Mouse (Mus musculus) cerebellum, adult 9-11 months (tissue): ENCODE measurements around the gene Gpc6.

Experiments
- DNase-seq: peaks from one replicate; pipeline ENCODE4 v3.0.0; 2022

Gpc6 gene

DNA sequence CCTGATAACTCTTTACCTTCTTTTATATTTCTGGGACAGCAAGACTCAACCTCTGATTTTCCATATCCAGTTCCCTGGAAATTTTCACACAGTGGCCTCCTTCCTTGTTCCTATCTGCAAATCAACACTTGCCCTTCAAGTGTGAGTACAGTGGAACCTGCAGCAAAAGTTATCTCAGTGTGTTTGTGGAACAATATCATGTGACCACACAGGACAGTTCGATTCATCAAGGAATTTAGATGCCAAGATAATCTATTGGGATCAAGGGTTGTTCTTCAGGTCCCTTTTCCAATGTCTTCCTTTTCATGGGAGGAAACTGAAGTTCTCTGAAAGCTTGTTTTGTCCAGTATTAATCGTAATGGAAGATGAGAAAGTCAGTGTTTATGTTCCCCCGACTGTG lies 891.6 kb downstream of the Gpc6 start:
- no peak for DNase-seq

DNA sequence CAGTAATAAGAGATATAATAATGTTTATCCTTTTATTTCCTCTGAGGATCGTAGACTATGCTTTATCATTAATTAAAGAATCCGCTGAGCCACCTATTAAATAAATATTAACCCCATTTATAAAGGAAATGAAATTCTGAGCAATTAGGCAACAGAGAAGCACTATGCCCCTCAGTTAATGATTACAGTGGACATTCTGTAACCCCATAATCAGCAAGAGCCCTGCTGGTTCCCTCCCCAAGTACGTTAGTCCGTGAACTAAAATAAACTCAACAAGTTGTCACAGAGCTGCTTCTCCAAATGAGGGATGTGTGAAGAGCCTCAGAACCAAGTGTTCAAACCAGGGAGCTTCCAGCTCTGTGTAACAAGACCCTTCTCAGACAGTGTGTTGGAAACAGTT lies 892.1 kb downstream of the Gpc6 start:
- no peak for DNase-seq

DNA sequence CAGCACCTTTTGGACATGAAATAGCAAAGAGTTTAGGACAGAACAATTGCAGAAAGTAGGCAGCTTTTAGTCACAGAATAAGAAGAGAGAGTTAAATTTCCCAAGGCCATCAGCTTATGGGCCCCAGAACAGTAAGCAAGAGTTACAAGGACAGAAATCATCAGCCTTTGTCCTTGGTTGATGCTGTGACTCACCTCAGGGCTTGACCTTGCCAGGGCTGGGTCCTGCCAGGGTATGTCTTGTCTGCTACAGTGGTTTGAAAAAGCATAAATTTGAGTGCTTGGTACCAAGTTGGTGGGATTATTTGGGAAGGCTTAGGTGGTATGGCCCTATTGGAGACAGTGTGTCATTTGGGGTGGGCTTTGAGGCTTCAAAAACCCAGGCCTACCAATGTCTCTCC lies 899.4 kb downstream of the Gpc6 start:
- DNase-seq = no peak

DNA sequence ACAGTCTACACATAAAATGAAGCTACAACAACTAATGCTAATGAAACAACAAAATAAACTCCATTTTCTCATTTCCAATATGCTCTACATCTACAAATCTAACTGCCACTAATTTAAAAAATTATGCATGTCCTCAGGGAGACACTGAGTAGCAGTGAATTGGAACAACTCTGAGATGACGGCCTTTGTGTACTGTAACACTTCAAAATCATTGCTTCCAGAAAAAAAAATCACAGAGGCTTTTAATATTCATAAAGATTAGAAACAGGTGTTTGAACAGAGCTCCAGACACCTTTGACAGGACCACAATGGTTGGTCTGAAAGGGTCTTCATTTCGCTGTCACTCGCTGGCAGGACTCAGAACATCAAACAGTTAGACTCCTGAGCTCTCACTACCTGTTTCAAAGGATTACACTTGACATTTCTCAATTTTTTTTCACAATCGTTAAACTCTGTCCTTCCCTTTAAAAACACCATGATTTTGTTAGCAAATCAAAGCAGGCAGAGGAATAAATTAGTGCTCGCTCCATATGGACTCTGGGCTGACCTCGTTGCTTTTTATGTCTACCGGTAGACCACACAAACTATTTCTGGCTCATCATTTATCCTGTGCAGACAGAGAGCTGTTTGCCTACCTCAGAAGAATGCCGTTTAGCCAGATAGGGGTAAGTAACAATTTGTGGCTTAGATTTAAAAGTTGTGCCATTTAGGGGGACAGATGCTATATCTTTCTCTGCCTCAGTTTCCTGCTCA lies 901.4 kb downstream of the Gpc6 start:
- no peak for DNase-seq

DNA sequence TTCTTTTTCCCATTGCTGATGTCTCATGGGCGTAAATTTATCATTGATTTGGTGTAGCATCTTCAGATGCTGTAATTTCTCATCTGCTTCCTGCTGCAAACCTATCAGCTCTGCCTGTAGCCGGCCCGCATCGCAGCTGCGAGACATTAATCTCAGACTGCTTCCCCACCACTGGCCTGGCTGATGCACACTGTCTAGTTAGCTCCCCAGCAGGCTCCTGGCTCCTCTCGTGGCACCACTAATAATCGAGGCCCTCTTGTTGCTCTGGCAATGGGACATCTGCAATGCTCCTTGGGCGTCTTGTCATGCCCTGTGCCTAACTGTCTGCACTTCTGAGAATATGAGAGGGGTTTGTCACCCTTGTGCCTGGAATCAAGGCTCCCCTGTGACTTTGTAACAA lies 906.2 kb downstream of the Gpc6 start:
- no peak for DNase-seq

DNA sequence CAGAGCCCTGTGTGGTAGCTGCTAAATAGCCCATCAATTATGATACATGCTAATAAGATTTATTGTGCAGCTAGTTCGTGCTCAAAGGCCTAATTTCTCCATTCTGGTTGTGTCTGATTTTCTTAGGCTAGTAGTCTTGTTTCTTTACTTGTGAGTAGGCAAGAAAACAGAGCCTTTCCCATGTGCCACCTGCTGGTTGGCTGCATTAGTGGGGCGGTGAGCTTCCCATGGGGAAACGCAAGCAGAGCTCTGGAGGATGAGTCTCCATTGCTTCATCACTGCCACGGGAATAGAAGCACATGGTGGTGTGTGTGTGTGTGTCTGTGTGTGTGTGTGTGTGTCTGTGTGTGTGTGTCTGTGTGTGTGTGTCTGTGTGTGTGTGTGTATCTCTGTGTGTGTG lies 906.6 kb downstream of the Gpc6 start:
- no peak for DNase-seq

DNA sequence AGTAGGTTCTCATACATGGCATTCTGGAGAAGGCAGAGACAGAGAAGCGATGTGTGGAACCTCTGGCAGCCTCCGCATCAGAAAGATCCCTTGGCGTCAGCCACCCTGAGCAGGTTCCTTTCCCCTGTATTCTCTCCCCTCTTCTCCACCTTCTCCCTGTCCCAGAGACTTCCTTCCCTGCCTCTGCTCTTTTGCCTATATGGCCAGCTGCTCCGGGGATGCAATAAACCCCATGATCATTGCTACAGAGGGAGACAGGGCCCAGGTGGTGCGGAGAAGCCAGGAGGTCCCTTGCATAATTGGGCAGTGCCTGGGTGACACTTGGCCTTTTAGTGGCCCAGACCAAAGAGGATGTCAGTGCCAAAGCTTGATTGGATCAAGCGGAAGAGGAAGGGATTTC lies 910.4 kb downstream of the Gpc6 start:
- no peak for DNase-seq

DNA sequence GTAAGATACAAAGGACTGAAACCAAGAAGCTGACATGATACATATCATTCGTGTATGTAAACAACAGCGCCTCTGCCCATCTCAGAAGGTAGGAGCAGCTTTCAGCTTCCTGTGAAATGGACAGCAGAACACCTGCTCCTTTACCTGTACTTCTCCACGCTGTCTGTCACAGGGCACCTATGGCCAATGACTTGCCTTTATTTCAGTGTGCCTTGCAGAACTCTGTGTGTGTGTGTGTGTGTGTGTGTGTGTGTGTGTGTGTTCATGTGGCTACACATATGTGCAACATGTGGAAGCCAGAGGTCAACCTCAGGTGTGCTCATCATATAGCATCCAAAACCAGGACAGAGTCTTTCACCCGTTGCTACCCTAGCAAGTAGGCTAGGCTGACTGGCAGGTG lies 911.9 kb downstream of the Gpc6 start:
- no peak for DNase-seq

DNA sequence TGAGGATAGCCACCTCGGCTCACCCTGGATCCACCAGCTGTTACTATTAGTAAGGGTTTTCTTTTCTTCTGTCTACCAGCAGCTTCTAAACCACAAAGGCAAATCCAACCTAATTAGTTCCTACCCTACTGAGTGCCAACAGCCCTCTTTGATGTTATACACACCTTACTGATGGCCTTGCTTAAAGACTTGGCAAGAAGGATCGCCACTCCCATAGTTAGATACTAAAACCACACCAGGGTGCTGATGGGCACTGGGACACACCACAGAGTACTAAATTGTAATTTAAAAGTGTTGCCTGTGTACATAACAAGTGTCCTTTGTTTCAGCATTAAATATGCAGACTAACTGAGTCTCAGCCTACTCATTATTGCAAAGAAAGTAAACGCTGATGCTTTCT lies 912.6 kb downstream of the Gpc6 start:
- DNase-seq = no peak

DNA sequence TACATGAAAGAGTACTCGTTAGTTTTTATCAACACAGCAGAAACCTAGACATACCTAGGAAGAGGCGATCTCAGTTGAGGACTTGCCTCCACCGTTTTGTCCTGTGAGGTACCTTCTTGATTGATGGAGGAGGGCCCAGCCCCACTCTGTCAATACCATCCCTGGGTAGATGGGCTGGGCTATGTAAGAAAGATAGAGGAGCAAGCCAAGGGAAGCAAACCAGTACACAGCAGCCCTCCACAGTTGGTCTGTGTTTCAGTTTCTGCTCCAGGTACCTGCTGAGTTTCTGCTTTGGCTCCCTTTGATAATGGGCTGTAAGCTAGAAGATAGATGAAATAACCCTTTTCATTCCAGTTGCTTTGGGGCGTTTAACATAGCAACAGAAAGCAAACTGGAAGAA lies 916.1 kb downstream of the Gpc6 start:
- DNase-seq = no peak

DNA sequence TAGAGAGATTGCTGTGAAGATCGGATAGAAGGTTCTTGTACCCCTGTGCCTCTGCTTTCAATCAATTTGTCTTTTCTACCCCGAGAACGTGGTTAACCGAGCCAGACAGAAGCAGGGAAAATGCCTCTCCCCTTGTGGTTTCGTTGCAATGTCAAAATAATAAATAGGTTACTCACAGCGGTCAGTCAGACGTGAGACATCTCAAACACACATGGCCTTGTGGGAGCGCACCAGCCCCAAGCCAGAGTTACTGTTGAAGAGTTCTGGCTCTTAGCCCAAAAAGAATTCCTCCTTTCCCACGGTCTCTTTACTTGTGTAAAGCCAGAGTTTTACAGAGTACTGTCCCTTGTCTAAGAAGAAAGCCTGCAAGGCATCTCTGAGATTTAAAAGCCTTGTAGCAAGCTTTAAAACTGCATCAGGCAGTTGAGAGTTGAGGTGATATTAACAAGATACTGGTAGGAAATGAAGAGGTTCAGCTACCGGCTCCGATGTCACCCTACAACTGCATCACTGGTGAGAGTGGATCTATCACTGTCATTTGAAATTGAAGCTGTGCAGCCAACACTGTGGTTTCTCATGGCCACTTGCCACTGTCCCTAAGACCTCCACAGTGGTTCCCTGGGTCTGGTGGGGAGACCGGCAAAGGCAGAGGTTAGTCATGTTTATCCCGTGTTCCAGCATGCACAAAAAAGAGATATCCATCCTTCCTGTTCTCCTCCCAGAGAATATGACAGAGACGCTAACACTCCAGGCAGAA lies 916.9 kb downstream of the Gpc6 start:
- DNase-seq = no peak

DNA sequence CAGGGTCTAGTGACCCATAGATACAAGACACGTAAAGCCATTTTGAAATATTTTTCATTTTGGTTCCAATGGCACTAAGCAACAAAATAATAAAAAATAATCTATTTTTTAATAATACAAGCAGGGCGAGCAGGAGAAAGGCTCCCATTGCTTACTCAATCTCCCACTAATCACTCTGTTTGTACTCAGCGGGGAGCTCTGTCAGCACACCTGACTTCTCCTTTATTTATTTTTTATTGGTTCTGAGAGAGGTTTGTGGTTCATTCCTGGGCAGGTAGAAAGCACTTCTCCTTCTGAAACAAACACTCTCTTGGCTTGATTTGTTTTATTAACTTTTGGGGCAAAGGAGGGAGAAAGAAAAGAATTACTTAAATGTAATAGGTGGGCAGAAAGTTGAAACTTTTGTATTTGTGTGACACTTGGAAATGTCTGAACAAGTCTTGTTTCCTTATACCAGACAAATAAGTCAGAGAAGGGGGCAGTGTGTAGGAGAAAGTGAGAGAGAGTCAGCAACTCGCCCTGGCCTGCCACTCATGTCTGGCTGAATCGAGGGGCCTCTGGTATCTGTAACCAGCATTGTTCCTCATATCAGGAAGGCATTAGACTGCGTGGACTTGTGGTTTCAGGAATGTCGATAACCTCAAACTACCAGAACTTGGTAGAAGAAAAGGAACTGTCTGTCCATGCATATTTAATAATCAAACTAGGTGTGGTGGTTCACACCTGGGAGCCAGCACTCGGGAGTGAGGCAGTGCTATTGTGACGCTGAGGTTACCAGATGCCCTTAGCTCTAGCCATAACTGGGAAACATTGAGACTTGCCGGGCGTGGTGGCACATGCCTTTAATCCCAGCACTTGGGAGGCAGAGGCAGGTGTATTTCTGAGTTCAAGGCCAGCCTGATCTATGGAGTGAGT lies 924.7 kb downstream of the Gpc6 start:
- DNase-seq = no peak

DNA sequence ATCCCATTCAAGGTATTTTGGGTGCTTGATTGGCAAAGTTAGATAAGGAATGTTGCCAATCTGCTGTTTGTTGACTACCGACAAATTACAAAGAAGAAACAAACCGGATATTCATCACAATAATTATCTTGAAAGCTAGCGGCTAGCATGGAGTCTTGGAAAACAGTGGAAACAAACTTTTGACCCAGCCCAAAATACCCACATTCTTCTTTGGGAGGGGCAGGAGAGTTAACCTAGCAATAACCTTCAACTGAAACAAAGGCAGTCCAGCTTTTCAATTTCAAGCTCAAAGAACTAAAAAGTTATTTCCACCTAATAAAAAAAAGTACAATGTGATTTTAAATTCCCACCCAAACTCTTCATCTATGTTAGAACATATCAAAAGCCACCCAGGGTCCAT lies 927.2 kb downstream of the Gpc6 start:
- no peak for DNase-seq

DNA sequence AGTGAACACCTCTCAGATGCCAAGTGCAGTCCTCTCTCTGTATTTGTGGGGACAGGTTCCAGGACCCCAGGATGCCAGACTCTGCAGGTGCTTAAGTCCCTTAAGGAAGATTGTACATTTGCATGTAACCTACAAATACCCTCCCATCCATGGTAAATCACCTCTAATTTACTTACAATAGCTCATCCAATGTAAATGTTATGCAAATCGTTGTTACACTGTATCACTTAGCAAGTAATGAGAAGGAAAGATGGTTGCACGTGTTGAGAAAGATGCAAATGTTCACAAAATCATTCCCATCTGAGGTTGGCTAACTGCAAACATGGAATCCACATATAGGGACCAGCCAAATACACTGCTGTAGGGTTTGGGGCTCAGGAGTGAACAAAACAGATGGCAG lies 927.7 kb downstream of the Gpc6 start:
- DNase-seq = no peak

DNA sequence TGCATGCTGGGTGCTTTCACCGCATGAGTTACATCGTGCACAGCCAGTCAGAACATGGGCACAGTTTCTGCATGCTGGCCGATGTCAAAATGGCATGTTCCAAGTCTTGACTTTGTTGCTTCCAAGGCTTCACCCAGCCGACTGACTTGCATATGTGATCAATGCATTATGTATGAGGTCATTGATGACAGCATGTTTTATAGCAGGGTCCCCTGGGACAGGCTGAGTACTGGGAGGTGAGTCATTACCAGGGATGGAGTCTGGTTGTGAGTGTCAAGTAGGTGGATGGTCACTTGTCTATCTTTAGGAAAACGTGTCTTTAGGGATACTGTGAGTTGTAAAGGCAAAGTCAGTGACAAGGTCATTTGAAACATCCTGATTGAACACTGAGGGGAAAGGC lies 929.4 kb downstream of the Gpc6 start:
- no peak for DNase-seq

DNA sequence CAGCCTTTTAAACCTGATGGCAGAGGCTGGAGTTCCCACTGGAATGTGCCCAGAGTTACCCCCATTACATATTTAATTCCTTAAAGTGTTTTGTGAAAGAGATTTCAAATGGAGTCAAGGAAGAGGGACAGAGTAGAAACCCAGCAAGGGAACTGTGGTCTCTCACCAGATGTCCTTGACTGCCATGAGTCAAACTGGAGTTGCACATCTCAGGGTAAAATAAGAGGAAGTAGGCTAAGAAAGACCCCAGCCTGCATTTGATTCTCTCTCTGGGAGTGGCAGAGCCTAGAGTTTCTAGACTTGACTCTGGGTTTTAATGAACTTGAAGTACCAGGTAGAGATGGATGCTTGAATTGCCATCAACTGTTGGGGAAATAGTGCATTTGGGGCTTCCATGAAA lies 946.2 kb downstream of the Gpc6 start:
- DNase-seq = no peak

DNA sequence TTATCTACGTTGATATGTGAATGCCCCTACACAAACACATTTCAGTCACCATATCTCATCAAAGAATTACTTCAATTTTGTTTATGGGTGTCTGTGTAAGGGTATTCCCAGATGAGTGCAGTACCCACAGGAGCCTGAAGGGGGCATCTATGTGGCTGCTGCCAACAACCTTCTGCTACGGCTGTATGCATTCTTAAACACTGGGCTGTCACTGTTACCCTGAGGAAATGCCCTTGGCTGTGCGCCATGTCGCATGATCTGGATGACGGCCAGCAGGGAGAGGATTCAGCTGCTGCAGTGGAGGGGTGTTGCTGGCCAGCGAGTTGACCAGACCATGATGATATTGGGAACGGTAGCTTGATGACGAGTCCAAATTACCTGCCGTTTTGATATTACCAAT lies 954.2 kb downstream of the Gpc6 start:
- no peak for DNase-seq

DNA sequence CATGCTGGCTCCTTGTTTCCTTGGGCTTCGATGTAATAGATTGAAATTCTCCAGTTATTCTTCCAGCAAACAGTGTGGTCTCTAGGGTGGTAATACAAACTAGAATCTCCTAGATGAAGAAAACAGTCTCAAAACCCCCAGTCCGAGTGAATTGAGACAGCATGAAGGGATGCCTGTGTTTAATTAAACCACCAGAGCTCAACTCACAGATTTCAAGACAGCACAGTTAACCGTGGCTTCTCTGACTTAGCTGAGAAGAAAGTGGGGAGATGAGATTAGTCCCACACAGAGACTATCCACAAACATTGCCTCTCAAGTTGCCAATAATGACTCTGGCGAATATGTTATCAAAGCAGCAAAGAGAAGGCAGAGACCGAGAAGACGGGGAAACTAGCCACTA lies 956.0 kb downstream of the Gpc6 start:
- DNase-seq = no peak

DNA sequence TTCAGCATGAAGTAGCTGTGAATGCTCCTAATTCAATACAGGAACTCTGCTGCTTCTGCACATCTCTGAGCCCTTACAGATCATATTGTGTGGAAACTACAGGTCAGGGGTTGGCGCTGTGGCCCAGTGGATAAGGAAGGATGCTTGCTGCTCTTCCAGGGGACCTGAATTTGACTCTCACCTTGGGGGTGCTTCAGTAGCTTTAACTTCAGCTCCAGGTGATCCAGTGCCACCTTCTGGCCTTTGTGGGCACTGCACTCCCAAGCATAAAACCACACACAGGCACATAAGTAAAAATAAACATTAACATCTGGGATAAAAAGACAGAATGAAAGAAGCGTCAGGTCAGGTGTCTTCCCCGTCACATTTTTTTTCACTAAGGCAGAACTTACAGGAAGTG lies 957.1 kb downstream of the Gpc6 start:
- DNase-seq = no peak

DNA sequence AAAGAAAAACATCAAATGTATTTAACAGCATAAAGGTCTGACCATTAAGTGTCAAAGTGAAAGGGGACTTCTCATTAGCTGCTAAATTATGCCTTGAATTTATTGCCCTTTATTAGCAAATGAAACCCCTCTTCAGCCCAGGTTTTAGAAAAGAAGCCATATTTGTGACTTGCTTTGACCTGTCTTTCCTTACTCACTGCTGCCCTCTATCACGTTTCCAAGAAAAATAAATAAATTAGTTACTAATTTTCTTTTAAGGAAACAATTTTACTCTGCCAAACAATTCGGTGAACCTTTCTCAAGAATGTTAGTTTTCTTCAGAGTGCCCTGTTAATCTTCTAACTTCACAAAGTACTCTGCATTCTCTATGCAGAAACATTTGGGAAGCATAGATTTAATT lies 964.5 kb downstream of the Gpc6 start:
- no peak for DNase-seq

DNA sequence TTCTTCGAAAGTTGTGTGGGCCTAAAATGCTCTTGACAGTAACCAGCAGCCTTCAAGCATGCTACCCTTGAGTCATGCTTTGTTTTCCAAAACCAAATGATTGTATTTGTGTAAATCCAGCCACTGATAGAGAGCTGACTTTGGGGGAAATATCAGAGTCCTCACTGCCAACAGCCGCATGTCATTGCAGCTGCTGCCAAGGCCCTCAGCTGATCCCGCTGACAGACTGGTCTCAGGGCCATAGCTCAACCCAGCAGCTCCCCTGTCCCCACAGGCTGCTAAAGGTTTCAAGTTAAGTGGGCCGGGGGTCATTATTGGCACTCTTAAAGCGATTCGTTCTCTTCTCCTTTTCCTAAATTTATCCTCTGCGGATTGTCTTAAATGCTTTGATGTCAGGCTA lies 966.3 kb downstream of the Gpc6 start:
- DNase-seq = no peak

DNA sequence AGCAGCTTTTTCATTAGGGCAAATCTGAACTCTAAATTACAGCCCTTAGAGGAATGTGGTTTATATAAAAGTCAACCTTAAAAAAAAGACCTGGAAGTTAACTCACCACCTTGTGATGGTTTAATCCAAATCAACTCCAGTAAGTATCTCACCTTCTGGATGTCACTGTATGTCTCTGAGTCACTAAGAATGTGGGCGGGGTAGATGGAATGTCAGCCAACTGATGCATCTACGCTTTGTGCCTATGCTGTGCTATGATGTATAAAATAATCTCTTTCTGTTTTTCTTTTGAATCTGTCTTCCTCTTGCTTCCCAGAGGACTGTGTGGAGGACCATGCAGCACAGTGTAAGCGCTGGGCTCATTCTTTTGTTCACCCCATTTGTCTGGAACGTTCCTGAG lies 966.9 kb downstream of the Gpc6 start:
- no peak for DNase-seq

DNA sequence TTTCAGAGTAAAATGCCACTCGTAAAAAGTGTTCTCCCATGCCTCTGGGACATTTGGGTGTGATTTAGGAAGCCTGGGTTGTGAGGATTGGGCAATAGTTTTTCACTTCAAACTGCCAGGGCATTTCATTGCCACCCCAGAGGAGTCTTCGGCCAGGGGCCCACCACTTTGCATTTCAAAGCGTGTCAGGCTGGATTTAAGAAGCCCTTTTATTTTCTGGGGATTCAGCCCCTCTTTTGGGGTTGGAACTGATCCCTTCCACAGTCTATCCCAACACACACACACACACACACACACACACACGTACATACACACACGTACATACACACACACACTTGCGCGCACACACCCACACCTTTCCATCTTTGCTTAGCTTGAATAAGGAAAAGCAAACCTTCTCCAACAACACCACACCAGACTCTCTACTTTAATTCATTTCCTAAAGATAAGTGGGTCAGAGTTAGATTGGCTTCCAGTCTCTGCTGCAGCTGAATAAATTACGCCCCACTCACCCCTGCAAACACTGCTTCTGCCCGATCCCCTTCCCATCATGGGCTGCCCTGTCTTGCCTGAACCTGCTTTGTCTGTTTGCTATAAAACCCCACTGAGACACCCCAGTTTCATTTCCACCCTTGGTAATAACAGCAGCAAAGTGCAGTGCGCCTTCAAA lies 969.9 kb downstream of the Gpc6 start:
- DNase-seq = no peak
